ENCODE assay signal across 8 mouse cellular contexts in the genomic region with DNA sequence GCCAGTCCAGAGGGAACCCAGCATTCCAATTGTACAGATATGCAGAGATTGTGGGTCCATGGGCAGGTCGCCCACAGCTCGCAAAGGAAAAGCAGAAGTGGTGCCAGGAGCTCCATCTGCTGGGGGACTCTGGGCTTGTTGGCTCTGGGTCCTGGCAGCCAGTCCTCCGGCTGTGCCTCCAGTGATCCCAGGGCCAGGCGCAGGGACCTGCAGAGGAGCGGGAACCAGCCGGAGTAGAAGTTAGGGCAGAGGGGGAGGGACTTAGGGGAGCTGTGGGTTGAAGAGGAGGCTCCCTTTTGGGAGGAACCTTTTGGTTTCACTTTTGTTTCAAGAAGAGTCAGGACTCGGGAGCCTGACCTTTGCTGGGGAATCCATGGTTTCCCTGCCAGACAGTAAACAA. TPM values are rescaled to one million over a fixed set of nuclear protein-coding genes. Genes with fewer than 3 reads are reported as not detected.
DNase-seq lines count a peak whose midpoint lies in the region; ATAC-seq and TF ChIP-seq lines count a peak whose summit lies in the region.

No protein-coding gene starts in this region.

- H3K36me3 ChIP-seq in kidney, embryonic 15.5 days = no peaks in the 10 kb centered on the region
- H3K36me3 ChIP-seq in kidney, embryonic 14.5 days (ENCODE audit: control insufficient read depth, insufficient read depth, low read length) = no peaks in the 10 kb centered on the region

- intact Hi-C loops in gastrocnemius, adult 2 months (cut with DNase I) = no loop called here

- H3K4me2 ChIP-seq in kidney, embryonic 15.5 days = no peak overlapping the region
- no peak overlapping the region for H3K4me2 ChIP-seq in kidney, embryonic 14.5 days (replicated peaks; ENCODE audit: low read depth, low read length)

- H3K4me1 ChIP-seq in kidney, embryonic 15.5 days = no peaks in the 10 kb centered on the region
- H3K4me1 ChIP-seq in kidney, embryonic 14.5 days (ENCODE audit: control insufficient read depth, insufficient read depth, low read length) = no peaks in the 10 kb centered on the region

- H3K4me3 ChIP-seq in kidney, embryonic 15.5 days (replicated peaks) = no peak overlapping the region; the same call in 1 of the 2 replicates
- no peak overlapping the region for H3K4me3 ChIP-seq in kidney, embryonic 14.5 days (ENCODE audit: low read length)
- H3K4me3 ChIP-seq in gastrocnemius, adult 2 months = peak overlapping the region; percentile 61

- no peak overlapping the region for H3K9ac ChIP-seq in kidney, embryonic 15.5 days
- H3K9ac ChIP-seq in kidney, embryonic 14.5 days (ENCODE audit: low read depth, low read length) = no peak overlapping the region

- no peak overlapping the region for H3K27ac ChIP-seq in kidney, embryonic 15.5 days
- H3K27ac ChIP-seq in kidney, embryonic 14.5 days (ENCODE audit: low read depth, low read length) = no peak overlapping the region
- no peak overlapping the region for H3K27ac ChIP-seq in gastrocnemius, adult 2 months

- peak; percentile 3; the same call in 1 of the 2 replicates for TF ChIP-seq CTCF in gastrocnemius, adult 2 months (IDR thresholded peaks at IDR 0.05)

- peak; percentile 53 to 83 for DNase-seq in adrenal gland, adult (ENCODE audit: inconsistent age in 2 of 2, low spot score in 1 of 2)
- peak; percentile 39 for DNase-seq in gastrocnemius, adult 2 months
- DNase-seq in kidney, postnatal 10 days = peak; percentile 24
- no peak for DNase-seq in right cerebral cortex, postnatal 4 days
- DNase-seq in frontal cortex, postnatal 14 days (ENCODE audit: low spot score in 2 of 2) = no peak

- no peaks in the 10 kb centered on the region for H3K27me3 ChIP-seq in kidney, embryonic 15.5 days
- H3K27me3 ChIP-seq in kidney, embryonic 14.5 days (ENCODE audit: control insufficient read depth, insufficient read depth, low read length) = no peaks in the 10 kb centered on the region

- WGBS in kidney, embryonic 15.5 days = 73% methylated on average over 7 of the region's 7 CpGs
- WGBS in kidney, embryonic 14.5 days = 65% methylated on average over 7 of the region's 7 CpGs

- no peaks in the 10 kb centered on the region for H3K9me3 ChIP-seq in kidney, embryonic 15.5 days (replicated peaks)
- no peaks in the 10 kb centered on the region for H3K9me3 ChIP-seq in kidney, embryonic 14.5 days (ENCODE audit: control insufficient read depth, low read length)

- ATAC-seq in kidney, embryonic 15.5 days (replicated peaks; ENCODE audit: low FRiP score) = peak; percentile 70
- no peak for ATAC-seq in kidney, embryonic 14.5 days (ENCODE audit: low FRiP score, low TSS enrichment)
- ATAC-seq in megakaryocyte progenitor cell, adult 5-6 weeks (replicated peaks; ENCODE audit: poor library complexity) = peak; percentile 100

RNA-seq across cellular contexts. Expression of gene Olfr31, which starts 28.2 kb away (rescaled TPM):
- polyA plus RNA-seq in kidney, embryonic 15.5 days (2015; fragmentation: Nextera tagmentation; extraction: Ambion mirVana) = not detected in 2 replicates
- polyA plus RNA-seq in kidney, embryonic 14.5 days (2014; fragmentation: Nextera tagmentation; extraction: Ambion mirVana) = not detected in 2 replicates
- total RNA-seq in gastrocnemius, adult 2 months (2021) = not detected
- total RNA-seq in megakaryocyte progenitor cell, adult 5-6 weeks (2015) = not detected in 2 replicates
- total RNA-seq in megakaryocyte progenitor cell, adult 5-6 weeks (2017) = not detected in 2 replicates

RNA-seq across cellular contexts. Expression of gene Il3ra, which starts 51.6 kb away (rescaled TPM):
- polyA plus RNA-seq in kidney, embryonic 15.5 days (2015; fragmentation: Nextera tagmentation; extraction: Ambion mirVana) = 4.9 and 5.5 TPM in 2 replicates
- 4.0 and 4.1 TPM in 2 replicates for polyA plus RNA-seq in kidney, embryonic 14.5 days (2014; fragmentation: Nextera tagmentation; extraction: Ambion mirVana)
- 1 to 10 TPM; 1.5 to 2.5 TPM for total RNA-seq in gastrocnemius, adult 2 months (2021)
- total RNA-seq in megakaryocyte progenitor cell, adult 5-6 weeks (2015) = 8.1 and 9.0 TPM in 2 replicates
- 28.2 and 48.3 TPM in 2 replicates for total RNA-seq in megakaryocyte progenitor cell, adult 5-6 weeks (2017)

Comparison
In these comparisons a context has a peak if more than half of its experiments do, and no peak if none do; other contexts are left out.
1. DNase-seq: peak in adrenal gland, adult (2 of 2), gastrocnemius, adult 2 months (single experiment) and kidney, postnatal 10 days (single experiment); none in right cerebral cortex, postnatal 4 days (single experiment) and frontal cortex, postnatal 14 days (0 of 2).